Mouse (Mus musculus) heart, embryonic 16.5 days (tissue): ENCODE data around the gene Insm2. TPM values are rescaled to one million over a fixed set of nuclear protein-coding genes. Genes with fewer than 3 reads are reported as not detected.
"Not testable (repeated sequence)": the region's sequence is repeated elsewhere in the genome, so short reads cannot be mapped to it uniquely, and the experiment has no call there.

Experiments
- ATAC-seq: fragments of 200-750 bp; cut with Nextera tagmentation; replicated peaks from 2 replicates; pipeline ENCODE4 v1.8.0; 2017; ENCODE audit warnings: moderate number of reproducible peaks; ENCODE audit not compliant: insufficient read depth, low FRiP score; ENCODE audit errors: extremely low read depth
- H3K27ac ChIP-seq: fragments of 300-500 bp; sonication (generic); 2 replicates; pipeline ENCODE4 v1.5.1; 2014; ENCODE audit warnings: mild to moderate bottlenecking, low read length, control low read depth, moderate library complexity
- H3K27me3 ChIP-seq: fragments of 300-500 bp; sonication (generic); 2 replicates; pipeline ENCODE4 v1.6.1; 2014; ENCODE audit warnings: low read length, mixed read lengths; ENCODE audit not compliant: control insufficient read depth, insufficient read depth
- H3K36me3 ChIP-seq: fragments of 300-500 bp; sonication (generic); 2 replicates; pipeline ENCODE4 v1.6.1; 2014; ENCODE audit not compliant: control insufficient read depth, insufficient read depth
- H3K4me1 ChIP-seq: fragments of 300-500 bp; sonication (generic); 2 replicates; pipeline ENCODE4 v1.6.1; 2014; ENCODE audit warnings: low read length, mixed read lengths; ENCODE audit not compliant: control insufficient read depth, insufficient read depth
- H3K4me2 ChIP-seq: fragments of 300-500 bp; sonication (generic); 2 replicates; pipeline ENCODE4 v1.6.1; 2014; ENCODE audit warnings: low read depth, mild to moderate bottlenecking, control low read depth, low read length
- H3K4me3 ChIP-seq: fragments of 300-500 bp; sonication (generic); 2 replicates; pipeline ENCODE4 v1.5.1; 2014; ENCODE audit warnings: mild to moderate bottlenecking, control low read depth, low read length
- H3K9ac ChIP-seq: fragments of 300-500 bp; sonication (generic); 2 replicates; pipeline ENCODE4 v1.6.1; 2014; ENCODE audit warnings: low read length, control low read depth
- H3K9me3 ChIP-seq: fragments of 300-500 bp; sonication (generic); replicated peaks from 2 replicates; pipeline ENCODE4 v1.6.1; 2016; ENCODE audit warnings: low read length; ENCODE audit not compliant: control insufficient read depth
- WGBS: fragments of 180-500 bp; shearing (Covaris S2); extraction: QIAGEN DNeasy Blood & Tissue Kit; methylation state at CpG from one replicate; pipeline ENCODE4 v1.1.7; 2014; 5-methylcytosine and 5-hydroxymethylcytosine counted together
- polyA plus RNA-seq: library from polyadenylated mRNA; unstranded; fragments of >200 nt; fragmentation: Nextera tagmentation; extraction: Ambion mirVana; gene quantifications from 2 replicates; pipeline ENCODE4 v1.2.1, GENCODE M21; 2015

Insm2 gene
- polyA plus RNA-seq, 1 experiment from 2014 or later = 0.08 TPM

DNA sequence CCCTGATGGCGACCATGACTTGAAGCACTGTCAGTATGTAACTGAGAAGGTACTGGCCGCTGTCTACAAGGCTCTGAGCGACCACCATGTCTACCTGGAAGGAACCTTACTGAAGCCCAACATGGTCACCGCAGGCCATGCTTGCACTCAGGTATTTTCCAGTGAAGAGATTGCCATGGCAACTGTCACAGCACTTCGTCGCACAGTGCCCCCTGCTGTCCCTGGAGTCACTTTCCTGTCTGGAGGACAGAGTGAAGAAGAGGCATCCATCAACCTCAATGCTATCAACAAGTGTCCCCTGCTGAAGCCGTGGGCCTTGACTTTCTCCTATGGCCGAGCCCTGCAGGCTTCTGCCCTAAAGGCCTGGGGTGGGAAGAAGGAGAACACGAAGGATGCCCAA, 33.4 kb upstream of the Insm2 start:
- Histone ChIP-seq H3K9me3 (peaks cover 3% of the 10 kb centered on the region; the same call in 1 of the 2 replicates), H3K36me3 (no peaks in the 10 kb centered on the region), H3K4me3 (no peak overlapping the region), H3K27me3 (no peaks in the 10 kb centered on the region), H3K4me1 (no peaks in the 10 kb centered on the region), H3K4me2 (no peak overlapping the region), H3K27ac (no peak overlapping the region), H3K9ac (no peak overlapping the region)
- ATAC-seq = no peak
- 67% methylated on average over 9 of the region's 9 CpGs for WGBS

GRCm38 (mm10) chr12:55566837-55567236, 32.4 kb upstream of the Insm2 start:
- Histone ChIP-seq H3K4me3 (no peak overlapping the region), H3K9me3 (peaks cover 3% of the 10 kb centered on the region; the same call in 1 of the 2 replicates), H3K9ac (no peak overlapping the region), H3K36me3 (no peaks in the 10 kb centered on the region), H3K27ac (no peak overlapping the region), H3K4me2 (no peak overlapping the region), H3K4me1 (no peaks in the 10 kb centered on the region), H3K27me3 (no peaks in the 10 kb centered on the region)
- WGBS = 79% methylated on average over 5 of the region's 5 CpGs
- ATAC-seq = no peak

DNA sequence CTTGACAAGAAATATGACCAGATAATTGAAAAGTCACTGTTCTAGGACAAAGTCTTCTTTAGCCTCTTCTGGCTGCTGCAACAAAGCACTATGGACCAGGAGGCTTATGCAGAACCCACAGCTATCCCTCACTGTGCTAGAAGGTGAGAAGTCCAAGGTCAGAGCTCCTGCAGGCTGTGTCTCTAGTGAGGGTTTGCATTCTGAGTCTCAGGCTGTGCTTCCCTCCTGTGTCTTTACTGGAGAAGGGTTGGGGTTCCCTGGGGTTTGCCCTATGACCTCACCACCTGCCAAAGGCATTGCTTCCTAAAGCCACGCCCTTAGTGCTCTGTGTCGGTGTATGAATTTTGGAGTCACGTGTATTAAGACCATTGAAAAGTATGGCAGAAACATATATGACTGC, 30.8 kb upstream of the Insm2 start:
- Histone ChIP-seq H3K4me2 (no peak overlapping the region), H3K9me3 (peaks cover 3% of the 10 kb centered on the region; the same call in 1 of the 2 replicates), H3K27ac (no peak overlapping the region), H3K4me3 (no peak overlapping the region), H3K36me3 (no peaks in the 10 kb centered on the region), H3K4me1 (no peaks in the 10 kb centered on the region), H3K27me3 (no peaks in the 10 kb centered on the region), H3K9ac (no peak overlapping the region)
- ATAC-seq = no peak
- 84% methylated on average over 3 of the region's 3 CpGs for WGBS

- Histone ChIP-seq H3K27ac (no peak overlapping the region), H3K4me2 (no peak overlapping the region), H3K9ac (no peak overlapping the region), H3K36me3 (no peaks in the 10 kb centered on the region), H3K9me3 (peaks cover 3% of the 10 kb centered on the region; the same call in 1 of the 2 replicates), H3K27me3 (no peaks in the 10 kb centered on the region), H3K4me1 (no peaks in the 10 kb centered on the region), H3K4me3 (no peak overlapping the region)
- WGBS = 34% methylated on average over 6 of the region's 6 CpGs
- ATAC-seq = no peak
Measured at GRCm38 (mm10) chr12:55569676-55570075, 29.6 kb upstream of the Insm2 start.

DNA sequence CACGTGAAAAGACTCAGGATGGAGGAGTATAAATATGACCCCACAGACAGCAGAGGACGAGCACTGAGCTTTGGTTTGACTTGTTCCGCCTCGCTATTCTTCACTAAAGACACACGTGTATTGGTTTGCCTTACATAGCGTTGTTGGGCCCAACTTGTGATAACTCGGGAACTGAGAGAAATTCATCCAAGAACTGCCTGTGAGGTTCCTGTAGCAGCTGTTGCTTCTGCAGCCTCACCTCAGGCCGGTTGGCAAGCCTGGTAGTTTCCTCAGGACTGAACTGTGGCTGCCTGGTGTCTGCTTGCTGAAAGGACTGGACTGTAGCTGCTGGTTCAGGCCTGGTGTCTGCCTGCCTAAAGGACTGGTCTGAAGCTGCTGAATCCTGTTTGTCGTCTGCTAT, 28.6 kb upstream of the Insm2 start:
- H3K27me3 ChIP-seq = no peaks in the 10 kb centered on the region
- H3K9ac ChIP-seq = no peak overlapping the region
- H3K36me3 ChIP-seq = no peaks in the 10 kb centered on the region
- H3K9me3 ChIP-seq = peaks cover 3% of the 10 kb centered on the region; the same call in 1 of the 2 replicates
- 85% methylated on average over 9 of the region's 9 CpGs for WGBS
- H3K4me3 ChIP-seq = no peak overlapping the region
- H3K27ac ChIP-seq = no peak overlapping the region
- no peaks in the 10 kb centered on the region for H3K4me1 ChIP-seq
- H3K4me2 ChIP-seq = no peak overlapping the region
- no peak for ATAC-seq

GRCm38 (mm10) chr12:55571181-55571580, 28.0 kb upstream of the Insm2 start:
- H3K4me1 ChIP-seq = no peaks in the 10 kb centered on the region
- WGBS = 83% methylated on average over 11 of the region's 11 CpGs
- H3K27me3 ChIP-seq = no peaks in the 10 kb centered on the region
- peaks cover 3% of the 10 kb centered on the region; the same call in 1 of the 2 replicates for H3K9me3 ChIP-seq
- no peak for ATAC-seq
- H3K4me2 ChIP-seq = no peak overlapping the region
- no peak overlapping the region for H3K4me3 ChIP-seq
- H3K27ac ChIP-seq = no peak overlapping the region
- H3K36me3 ChIP-seq = no peaks in the 10 kb centered on the region
- H3K9ac ChIP-seq = no peak overlapping the region

- Histone ChIP-seq H3K27ac (no peak overlapping the region), H3K27me3 (no peaks in the 10 kb centered on the region), H3K36me3 (no peaks in the 10 kb centered on the region), H3K4me3 (no peak overlapping the region), H3K4me2 (no peak overlapping the region), H3K4me1 (no peaks in the 10 kb centered on the region), H3K9ac (no peak overlapping the region), H3K9me3 (peaks cover 3% of the 10 kb centered on the region; the same call in 1 of the 2 replicates)
- WGBS = 76% methylated on average over 10 of the region's 10 CpGs
- ATAC-seq = no peak
Measured at GRCm38 (mm10) chr12:55571661-55572060, 27.6 kb upstream of the Insm2 start.

DNA sequence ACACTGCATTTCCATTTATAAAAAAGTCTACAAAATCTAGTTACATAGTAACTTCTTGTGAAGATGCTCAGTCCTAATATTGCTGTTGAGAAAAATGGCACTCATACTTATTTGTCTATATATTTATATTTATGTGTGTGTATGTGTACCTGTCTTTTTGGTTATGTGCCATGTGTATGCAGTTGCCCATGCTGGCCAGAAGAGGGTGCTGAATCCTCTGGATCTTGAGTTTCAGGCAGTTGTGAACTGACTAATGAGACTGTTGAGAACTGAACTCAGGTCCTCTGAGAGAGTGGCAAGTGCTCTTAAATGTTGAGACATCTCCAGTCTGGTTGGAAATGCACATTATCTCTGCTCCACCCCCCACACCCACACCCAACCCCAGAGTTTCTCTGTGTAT, 26.1 kb upstream of the Insm2 start:
- Histone ChIP-seq H3K27me3 (no peaks in the 10 kb centered on the region), H3K9ac (no peak overlapping the region), H3K4me1 (no peaks in the 10 kb centered on the region), H3K27ac (no peak overlapping the region), H3K36me3 (no peaks in the 10 kb centered on the region), H3K9me3 (peaks cover 3% of the 10 kb centered on the region; the same call in 1 of the 2 replicates), H3K4me2 (no peak overlapping the region), H3K4me3 (no peak overlapping the region)
- no peak for ATAC-seq

DNA sequence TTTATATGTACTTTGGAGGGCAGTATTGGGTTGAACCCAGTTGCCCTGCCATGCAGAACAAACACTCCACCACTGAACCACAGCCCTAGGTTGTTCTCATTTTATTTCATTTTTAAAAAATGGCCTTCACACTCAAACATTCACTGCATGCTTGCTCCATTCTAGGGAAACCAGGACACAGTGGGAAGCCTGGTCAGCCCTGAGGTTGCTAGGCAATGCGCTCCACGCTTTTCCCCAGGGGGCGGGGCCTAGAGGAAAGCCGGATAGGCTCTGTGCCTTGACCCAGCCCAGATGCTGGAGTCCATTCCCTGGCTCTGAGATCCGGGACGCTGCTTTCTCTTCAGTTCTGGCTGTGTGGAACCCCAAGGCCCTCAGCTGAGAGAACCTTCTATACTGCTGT, 25.4 kb upstream of the Insm2 start:
- peaks cover 3% of the 10 kb centered on the region; the same call in 1 of the 2 replicates for H3K9me3 ChIP-seq
- H3K27ac ChIP-seq = no peak overlapping the region
- no peaks in the 10 kb centered on the region for H3K36me3 ChIP-seq
- WGBS = 4% methylated on average over 6 of the region's 6 CpGs
- no peaks in the 10 kb centered on the region for H3K27me3 ChIP-seq
- H3K4me2 ChIP-seq = no peak overlapping the region
- H3K4me3 ChIP-seq = no peak overlapping the region
- no peak for ATAC-seq
- no peak overlapping the region for H3K9ac ChIP-seq
- H3K4me1 ChIP-seq = no peaks in the 10 kb centered on the region

DNA sequence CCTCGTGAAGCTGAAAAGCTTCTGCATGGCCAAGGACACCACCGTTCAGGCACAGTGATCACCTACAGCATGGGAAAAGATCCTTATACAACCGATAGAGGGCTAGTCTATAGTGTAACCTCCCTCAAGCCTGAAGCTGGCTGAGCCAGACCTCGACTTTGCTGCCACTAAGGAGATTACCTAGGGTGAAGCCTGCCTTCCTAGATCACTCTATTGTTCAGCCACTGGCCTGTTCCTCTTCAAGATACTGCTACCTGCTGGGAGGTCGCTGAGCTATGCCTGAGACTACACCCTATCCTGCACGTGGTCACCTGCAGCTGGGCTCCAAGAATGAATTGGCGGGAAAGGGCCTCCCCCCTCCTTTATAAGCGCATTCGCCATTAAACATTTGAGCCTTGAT, 12.3 kb upstream of the Insm2 start:
- not testable (repeated sequence) for H3K4me3 ChIP-seq, ATAC-seq, H3K27ac ChIP-seq, H3K4me1 ChIP-seq, H3K36me3 ChIP-seq, H3K9ac ChIP-seq, H3K4me2 ChIP-seq, H3K9me3 ChIP-seq, H3K27me3 ChIP-seq
- WGBS = 51% methylated on average over 9 of the region's 9 CpGs
